Mouse (Mus musculus) heart, postnatal 10 days (tissue): ENCODE measurements around the gene Gm17361. TPM values are rescaled to one million over a fixed set of nuclear protein-coding genes. Genes with fewer than 3 reads are reported as not detected.
"Not testable (repeated sequence)": the region's sequence is repeated elsewhere in the genome, so short reads cannot be mapped to it uniquely, and the experiment has no call there.

Experiments
- DNase-seq, 2 experiments: peaks; one replicate each; pipeline ENCODE4 v3.0.0; 2021
- intact Hi-C: fragments of 180-260 bp; cut with DNase I; formaldehyde crosslinking; loops from one replicate; pipeline ENCODE4 v1.15.1; 2025
- total RNA-seq, 2 experiments: library from RNA; stranded (reverse); gene quantifications; 2 replicates each; pipeline ENCODE4 v1.2.3; 2021

The Gm17361 gene
- not detected for total RNA-seq

- intact Hi-C loops, DNase-seq: not testable (repeated sequence)
Measured at GRCm38 (mm10) chrX:125003863-125004262, at the start of gene Gm17361. Gene Gm17361 (plus strand): TSS chrX:125004163.
